Mouse (Mus musculus) heart, embryonic 14.5 days (tissue): ENCODE results near the gene Ddx39b. TPM values are rescaled to one million over a fixed set of nuclear protein-coding genes. Genes with fewer than 3 reads are reported as not detected.

Source experiments
- ATAC-seq: fragments of 200-750 bp; cut with Nextera tagmentation; 2 replicates; pipeline ENCODE4 v1.8.0; 2017; ENCODE audit warnings: low read depth, moderate TSS enrichment; ENCODE audit not compliant: insufficient number of reproducible peaks, insufficient read depth, low FRiP score
- H3K27ac ChIP-seq, 2 experiments: fragments of 200-500 bp in 1 of 2; fragments of 300-500 bp in 1 of 2; sonication (generic) in 1 of 2; replicated peaks in 1 of 2; 2 replicates each; pipeline ENCODE4 v1.5.1; 2012 to 2014; ENCODE audit warnings: low read depth in 2 of 2, low read length in 2 of 2, control low read depth in 1 of 2, mild to moderate bottlenecking in 1 of 2, mixed read lengths in 1 of 2; ENCODE audit not compliant: control insufficient read depth in 1 of 2, insufficient read depth in 1 of 2
- H3K27me3 ChIP-seq: fragments of 300-500 bp; sonication (generic); 2 replicates; pipeline ENCODE4 v1.6.1; 2014; ENCODE audit warnings: mild to moderate bottlenecking, low read length, control low read depth; ENCODE audit not compliant: control insufficient read depth, insufficient read depth
- H3K36me3 ChIP-seq: fragments of 300-500 bp; sonication (generic); 2 replicates; pipeline ENCODE4 v1.6.1; 2014; ENCODE audit warnings: mild to moderate bottlenecking, control low read depth, low read length, mixed read lengths; ENCODE audit not compliant: control insufficient read depth, insufficient read depth
- H3K4me1 ChIP-seq, 2 experiments: fragments of 200-500 bp in 1 of 2; fragments of 300-500 bp in 1 of 2; sonication (generic) in 1 of 2; 2 replicates each; pipeline ENCODE4 v1.6.1; 2012 to 2014; ENCODE audit warnings: low read length in 2 of 2, control low read depth in 1 of 2, mixed read lengths in 1 of 2; ENCODE audit not compliant: control insufficient read depth in 2 of 2, insufficient read depth in 2 of 2
- H3K4me2 ChIP-seq: fragments of 300-500 bp; sonication (generic); 2 replicates; pipeline ENCODE4 v1.6.1; 2014; ENCODE audit warnings: mild to moderate bottlenecking, low read length
- H3K4me3 ChIP-seq, 2 experiments: fragments of 200-500 bp in 1 of 2; fragments of 300-500 bp in 1 of 2; sonication (generic) in 1 of 2; 2 replicates each; pipeline ENCODE4 v1.5.1; 2012 to 2014; ENCODE audit warnings: low read length in 2 of 2, mild to moderate bottlenecking in 2 of 2, control low read depth in 1 of 2, low read depth in 1 of 2, moderate library complexity in 1 of 2; ENCODE audit not compliant: control insufficient read depth in 1 of 2, insufficient read depth in 1 of 2
- H3K9ac ChIP-seq: fragments of 300-500 bp; sonication (generic); 2 replicates; pipeline ENCODE4 v1.6.1; 2014; ENCODE audit warnings: mild to moderate bottlenecking, low read length
- H3K9me3 ChIP-seq: fragments of 300-500 bp; sonication (generic); 2 replicates; pipeline ENCODE4 v1.6.1; 2016; ENCODE audit warnings: low read length, control low read depth; ENCODE audit not compliant: control insufficient read depth
- WGBS: fragments of 180-500 bp; shearing (Covaris S2); extraction: QIAGEN DNeasy Blood & Tissue Kit; methylation state at CpG from one replicate; pipeline ENCODE4 v1.1.7; 2014; 5-methylcytosine and 5-hydroxymethylcytosine counted together
- polyA plus RNA-seq: library from polyadenylated mRNA; unstranded; fragments of >200 nt; fragmentation: Nextera tagmentation; extraction: Ambion mirVana; gene quantifications from 2 replicates; pipeline ENCODE4 v1.2.1, GENCODE M21; 2014

The Ddx39b gene
- polyA plus RNA-seq, 1 experiment from 2014 or later, result 246 TPM

DNA sequence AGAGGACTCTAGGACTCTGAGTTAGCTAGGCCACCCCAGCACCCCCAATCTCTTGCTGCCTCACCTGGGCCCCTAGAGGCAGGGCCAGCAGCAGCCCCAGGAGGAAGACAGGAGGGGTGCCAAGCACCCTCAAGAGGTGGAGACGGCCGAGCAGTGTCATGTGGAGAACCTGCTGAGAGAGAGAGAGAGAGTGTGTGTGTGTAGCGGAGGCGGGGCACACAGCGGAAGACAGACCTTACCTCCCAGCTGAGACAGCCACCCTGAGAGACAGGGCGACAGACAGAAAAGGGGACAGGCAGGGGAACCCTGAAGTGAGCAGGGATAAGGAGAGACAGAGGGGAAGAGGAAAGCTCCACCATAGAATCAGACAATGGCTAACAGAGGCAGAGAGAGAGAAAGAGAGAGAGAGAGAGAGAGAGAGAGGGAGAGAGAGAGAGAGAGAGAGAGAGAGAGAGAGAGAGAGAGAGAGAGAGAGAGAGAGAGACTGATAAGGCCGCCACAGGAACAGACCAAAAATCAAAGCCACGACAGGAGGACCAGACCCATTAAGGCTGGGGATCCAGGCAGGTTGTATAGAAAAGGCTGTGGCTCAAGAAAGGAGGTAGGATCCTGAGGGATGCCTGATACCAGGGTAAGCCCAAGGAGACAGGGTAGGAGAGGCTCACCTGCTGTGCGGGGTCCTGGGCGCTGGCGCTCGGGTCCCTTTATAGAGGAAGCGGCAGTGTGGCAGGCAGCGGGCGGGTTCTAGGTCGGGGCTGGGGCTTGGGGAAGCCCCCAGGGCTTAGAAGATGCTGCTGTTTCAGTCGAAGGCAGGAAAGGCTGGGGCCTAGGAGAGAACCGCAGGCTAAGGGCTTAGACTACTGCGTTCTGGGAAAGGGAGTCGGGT lies 36.8 kb upstream of the Ddx39b start, which contains the start of gene Lta:
Gene Lta (minus strand): TSS at position 858 of the 886 bp plus-strand sequence.
- no peak within 1 kb of the TSS for H3K27ac ChIP-seq
- H3K4me1 ChIP-seq, result peaks cover 0 to 3% of the 10 kb centered on the region in 2 experiments; a peak in 2 of 4 replicates
- WGBS, result 22% methylated on average over 20 of the region's 20 CpGs
- no peaks in the 10 kb centered on the region for H3K36me3 ChIP-seq
- H3K9ac ChIP-seq, result no peak within 1 kb of the TSS
- H3K4me3 ChIP-seq, result no peak within 1 kb of the TSS
- H3K4me2 ChIP-seq, result no peak within 1 kb of the TSS
- H3K27me3 ChIP-seq, result peaks cover 56% of the 10 kb centered on the region
- no peaks in the 10 kb centered on the region for H3K9me3 ChIP-seq
- no peak for ATAC-seq

DNA sequence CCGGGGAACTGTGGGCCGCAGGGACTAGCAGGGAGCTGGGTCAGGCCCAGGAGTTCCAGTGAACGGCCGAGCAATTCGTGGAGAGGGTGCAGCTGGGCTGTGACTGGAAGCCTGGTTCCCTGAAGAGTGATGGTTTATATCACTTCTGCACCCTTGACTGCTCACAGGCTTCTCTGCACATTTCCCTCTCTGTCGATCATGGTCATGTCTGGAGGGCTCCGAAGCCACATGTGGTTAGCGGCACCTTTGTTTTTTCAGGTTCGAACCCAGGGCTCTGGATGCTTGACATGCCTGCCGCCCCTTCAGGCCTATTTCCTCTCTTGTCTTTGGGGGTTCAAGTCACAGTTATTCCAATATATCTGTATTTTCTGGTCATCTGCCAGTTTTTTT lies 36.2 kb upstream of the Ddx39b start:
- Histone ChIP-seq H3K4me3 (no peak overlapping the region), H3K4me1 (peaks cover 0 to 3% of the 10 kb centered on the region in 2 experiments; a peak in 2 of 4 replicates), H3K9ac (no peak overlapping the region), H3K4me2 (no peak overlapping the region), H3K27me3 (peaks cover 50% of the 10 kb centered on the region), H3K9me3 (no peaks in the 10 kb centered on the region), H3K27ac (no peak overlapping the region), H3K36me3 (no peaks in the 10 kb centered on the region)
- ATAC-seq, result no peak
- 44% methylated on average over 10 of the region's 10 CpGs for WGBS

DNA sequence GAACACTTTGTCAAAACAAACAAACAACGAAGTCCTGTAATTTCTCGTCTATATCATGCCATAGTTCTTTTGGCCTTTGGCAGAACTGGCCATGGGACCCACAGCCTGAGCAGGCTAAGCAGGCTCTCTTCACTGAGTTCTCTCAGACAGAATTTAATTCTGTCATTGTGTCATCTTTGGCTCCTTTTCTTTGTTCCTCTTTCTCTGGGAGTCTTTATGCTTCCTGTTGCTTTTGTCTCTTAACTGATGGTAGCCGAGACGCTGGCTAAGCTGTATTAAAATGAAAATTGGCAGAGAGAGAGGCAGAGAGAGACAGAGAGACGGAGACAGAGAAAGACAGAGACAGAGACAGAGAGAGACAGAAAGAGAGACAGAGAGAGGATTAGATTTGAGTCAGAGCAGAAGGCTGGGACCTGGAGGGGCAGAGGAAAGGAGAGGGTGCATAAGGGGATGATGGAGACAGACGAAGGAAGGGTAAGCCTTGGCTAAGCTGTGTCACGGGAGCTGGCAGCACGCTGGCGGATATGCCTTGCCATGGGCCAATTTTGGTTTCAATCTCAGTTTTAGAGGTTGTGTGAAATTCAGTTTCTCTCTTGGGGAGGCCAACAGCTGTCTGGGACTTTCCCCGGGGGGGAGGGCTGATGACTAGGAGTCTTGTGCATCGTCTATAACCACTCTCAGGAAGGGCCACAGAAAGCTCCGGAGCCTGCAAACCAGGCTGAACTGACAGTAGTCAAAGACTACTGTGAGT lies 31.6 kb upstream of the Ddx39b start:
- Histone ChIP-seq H3K4me1 (peaks cover 0 to 3% of the 10 kb centered on the region in 2 experiments; a peak in 1 of 4 replicates), H3K9me3 (no peaks in the 10 kb centered on the region), H3K27ac (no peak overlapping the region), H3K4me3 (no peak overlapping the region), H3K36me3 (no peaks in the 10 kb centered on the region), H3K4me2 (no peak overlapping the region), H3K27me3 (peaks cover 8% of the 10 kb centered on the region), H3K9ac (no peak overlapping the region)
- no peak for ATAC-seq
- WGBS, result 70% methylated on average over 12 of the region's 12 CpGs

DNA sequence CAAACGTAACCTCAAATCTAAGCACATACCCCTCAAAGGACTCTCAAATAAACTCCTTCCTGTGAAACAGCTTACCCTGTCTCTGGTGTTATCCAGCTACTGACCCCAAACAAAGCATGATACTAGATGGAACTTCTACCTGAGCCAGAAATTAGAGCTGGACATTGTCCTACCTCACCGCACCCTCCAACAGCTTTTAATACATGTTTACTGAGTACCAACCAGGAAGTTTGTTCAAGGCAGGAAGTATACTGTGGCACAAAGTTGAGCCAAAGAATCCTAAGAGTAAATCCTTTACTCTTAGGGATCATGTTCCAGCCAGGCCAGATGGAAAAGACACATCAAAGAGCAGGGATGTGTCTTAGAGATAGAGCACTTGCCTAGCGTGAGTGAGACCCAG lies 31.0 kb upstream of the Ddx39b start:
- Histone ChIP-seq H3K9ac (no peak overlapping the region), H3K4me2 (no peak overlapping the region), H3K9me3 (no peaks in the 10 kb centered on the region), H3K27me3 (0 out of 2 replicates have a peak, but pooled peaks cover 3% of the 10 kb centered on the region), H3K27ac (no peak overlapping the region), H3K4me1 (peaks cover 0 to 3% of the 10 kb centered on the region in 2 experiments; a peak in 1 of 4 replicates), H3K36me3 (no peaks in the 10 kb centered on the region), H3K4me3 (no peak overlapping the region)
- 64% methylated on average over 3 of the region's 3 CpGs for WGBS
- ATAC-seq, result no peak

DNA sequence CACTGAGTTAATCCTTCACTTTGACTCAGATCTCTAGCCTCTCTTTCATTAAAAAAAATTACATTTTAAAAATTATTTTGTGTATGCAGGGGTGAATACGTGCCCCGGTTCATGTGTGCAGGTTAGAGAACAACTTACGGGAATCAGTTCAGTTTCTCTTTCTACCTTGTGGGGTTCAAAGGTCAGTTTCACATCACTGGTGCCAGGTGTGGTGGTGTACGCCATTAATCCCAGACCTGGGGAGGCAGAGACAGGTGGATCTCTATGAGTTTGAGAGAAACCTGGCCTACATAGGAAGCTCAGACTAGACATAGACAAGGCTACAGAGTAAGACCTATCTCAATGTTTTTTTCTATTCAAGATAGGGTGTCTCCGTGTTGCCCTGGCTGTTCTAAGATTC lies 28.5 kb upstream of the Ddx39b start:
- no peaks in the 10 kb centered on the region for H3K36me3 ChIP-seq
- whole genome bisulfite sequencing, result 90% methylated on average over 5 of the region's 5 CpGs
- H3K9me3 ChIP-seq, result no peaks in the 10 kb centered on the region
- no peak for ATAC-seq
- no peak overlapping the region for H3K4me2 ChIP-seq
- H3K9ac ChIP-seq, result no peak overlapping the region
- H3K27me3 ChIP-seq, result no peaks in the 10 kb centered on the region
- H3K27ac ChIP-seq, result no peak overlapping the region
- peaks cover under 1 to 4% of the 10 kb centered on the region in 2 experiments; a peak in 1 of 4 replicates for H3K4me1 ChIP-seq
- H3K4me3 ChIP-seq, result no peak overlapping the region

DNA sequence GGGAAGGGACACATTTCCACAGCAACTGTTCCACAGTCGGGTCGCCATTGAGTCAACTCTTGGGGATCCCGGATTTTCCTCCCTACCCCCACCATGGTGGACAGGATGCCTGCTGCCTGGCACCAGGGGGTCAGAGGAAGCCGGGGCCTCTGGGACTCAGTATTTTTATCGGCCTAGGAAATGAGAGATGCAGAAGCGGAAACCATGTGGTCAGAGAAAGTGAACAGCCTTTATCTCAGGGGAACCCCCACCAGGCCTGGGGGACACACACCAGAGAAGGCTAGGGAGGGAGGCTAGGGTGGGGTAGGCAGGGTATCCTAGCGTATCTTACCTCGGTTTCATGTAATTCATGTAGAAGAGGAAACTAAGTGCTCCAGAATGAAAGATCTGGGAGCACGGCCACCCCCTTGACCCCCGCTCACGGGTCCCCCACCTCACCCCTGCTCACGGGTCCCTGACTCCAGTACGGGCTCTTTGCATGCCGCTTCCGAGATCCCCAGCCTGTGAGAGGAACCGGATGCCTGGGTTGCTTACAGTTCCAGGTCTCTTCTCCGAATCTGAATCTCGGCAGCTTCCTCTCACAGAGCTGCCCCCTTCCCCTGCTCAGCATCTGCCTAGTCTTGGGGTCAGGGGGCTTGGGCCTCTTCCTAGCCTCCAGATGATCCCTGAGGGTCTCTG lies 22.9 kb upstream of the Ddx39b start:
- H3K9ac ChIP-seq, result no peak overlapping the region
- H3K27me3 ChIP-seq, result no peaks in the 10 kb centered on the region
- WGBS, result 73% methylated on average over 18 of the region's 18 CpGs
- peak; percentile 52; the same call in 1 of the 2 replicates for ATAC-seq
- peaks cover 36% of the 10 kb centered on the region for H3K36me3 ChIP-seq
- H3K27ac ChIP-seq, result peak overlapping the region; percentile 50 to 72
- H3K4me3 ChIP-seq, result no peak overlapping the region
- no peak overlapping the region for H3K4me2 ChIP-seq
- peaks cover 12 to 20% of the 10 kb centered on the region in 2 experiments for H3K4me1 ChIP-seq
- H3K9me3 ChIP-seq, result no peaks in the 10 kb centered on the region

DNA sequence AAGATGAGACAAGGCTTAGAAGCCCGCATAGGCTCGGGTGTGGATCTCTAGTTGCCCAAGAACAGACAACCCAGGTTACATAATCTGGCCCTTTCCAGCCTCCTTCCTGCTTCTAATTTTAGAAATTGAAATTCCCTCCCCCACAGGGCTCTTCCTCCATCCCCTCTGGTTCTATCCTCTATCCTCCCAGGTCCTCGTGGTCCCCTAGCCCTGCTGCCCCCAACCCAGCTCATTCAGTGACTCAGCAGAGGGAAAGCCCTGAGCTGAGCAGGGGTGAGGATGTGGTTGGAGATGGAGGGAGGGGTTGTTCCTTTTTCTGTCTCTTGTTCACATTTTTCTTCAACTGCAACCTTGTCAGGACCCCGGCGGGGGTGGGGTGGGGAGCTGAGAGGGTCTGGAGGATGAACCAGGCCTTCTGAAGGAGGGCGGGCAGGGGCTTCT lies 21.9 kb upstream of the Ddx39b start:
- Histone ChIP-seq H3K4me1 (peaks cover 10 to 20% of the 10 kb centered on the region in 2 experiments), H3K9me3 (no peaks in the 10 kb centered on the region), H3K36me3 (peaks cover 36% of the 10 kb centered on the region), H3K9ac (no peak overlapping the region), H3K27ac (peak overlapping the region in 1 of 2 experiments; percentile 72; a peak in 2 of 4 replicates), H3K27me3 (no peaks in the 10 kb centered on the region), H3K4me2 (no peak overlapping the region), H3K4me3 (no peak overlapping the region)
- ATAC-seq, result 0 out of 2 replicates have a peak, but pooled peaks have one; percentile 1
- 58% methylated on average over 6 of the region's 6 CpGs for WGBS
